Mouse (Mus musculus): ENCODE measurements around the gene Ralgapb. TPM values are rescaled to one million over a fixed set of nuclear protein-coding genes. Genes with fewer than 3 reads are reported as not detected.

Ralgapb gene
- polyA plus RNA-seq, 1 experiment from 2014 or later: 22.8 TPM

GRCm38 (mm10) chr2:158501836-158502812 lies 92.5 kb downstream of the Ralgapb start, which contains the start of gene Adig:
Gene Adig, plus strand, starts transcription at chr2:158502612.
- Histone ChIP-seq H3K4me1 (ENCODE audit: control insufficient read depth, insufficient read depth, low read length) (no peaks in the 10 kb centered on the region), H3K4me3 (ENCODE audit: low read depth, low read length) (no peak within 1 kb of the TSS), H3K27ac (ENCODE audit: low read depth, low read length) (no peak within 1 kb of the TSS), H3K9me3 (replicated peaks; ENCODE audit: control insufficient read depth, low read length) (no peaks in the 10 kb centered on the region), H3K27me3 (replicated peaks; ENCODE audit: control insufficient read depth, insufficient read depth, low read length) (no peaks in the 10 kb centered on the region), H3K4me2 (ENCODE audit: low read length) (no peak within 1 kb of the TSS), H3K9ac (ENCODE audit: low read length) (no peak within 1 kb of the TSS), H3K36me3 (ENCODE audit: control insufficient read depth, insufficient read depth, low read length) (peaks cover 22% of the 10 kb centered on the region)
- no peak for ATAC-seq
- WGBS: 82% methylated on average over 11 of the region's 11 CpGs
- no peak for DNase-seq (ENCODE audit: low spot score)

GRCm38 (mm10) chr2:158503226-158503625 lies 93.6 kb downstream of the Ralgapb start:
- Histone ChIP-seq H3K27me3 (replicated peaks; ENCODE audit: control insufficient read depth, insufficient read depth, low read length) (no peaks in the 10 kb centered on the region), H3K4me1 (ENCODE audit: control insufficient read depth, insufficient read depth, low read length) (no peaks in the 10 kb centered on the region), H3K4me2 (ENCODE audit: low read length) (no peak overlapping the region), H3K9me3 (replicated peaks; ENCODE audit: control insufficient read depth, low read length) (no peaks in the 10 kb centered on the region), H3K4me3 (ENCODE audit: low read depth, low read length) (no peak overlapping the region), H3K27ac (ENCODE audit: low read depth, low read length) (no peak overlapping the region), H3K9ac (ENCODE audit: low read length) (no peak overlapping the region), H3K36me3 (ENCODE audit: control insufficient read depth, insufficient read depth, low read length) (peaks cover 12% of the 10 kb centered on the region)
- DNase-seq (ENCODE audit: low spot score) (no peak), ATAC-seq (no peak)
- WGBS: 81% methylated on average over 7 of the region's 7 CpGs

- H3K4me1 ChIP-seq (ENCODE audit: control insufficient read depth, insufficient read depth, low read length): no peaks in the 10 kb centered on the region
- peaks cover 7% of the 10 kb centered on the region for H3K36me3 ChIP-seq (ENCODE audit: control insufficient read depth, insufficient read depth, low read length)
- H3K27me3 ChIP-seq (replicated peaks; ENCODE audit: control insufficient read depth, insufficient read depth, low read length): no peaks in the 10 kb centered on the region
- 70% methylated on average over 4 of the region's 4 CpGs for WGBS
- no peak for ATAC-seq
- no peak for DNase-seq (ENCODE audit: low spot score)
- H3K9ac ChIP-seq (ENCODE audit: low read length): no peak overlapping the region
- no peak overlapping the region for H3K4me3 ChIP-seq (ENCODE audit: low read depth, low read length)
- H3K9me3 ChIP-seq (replicated peaks; ENCODE audit: control insufficient read depth, low read length): no peaks in the 10 kb centered on the region
- H3K27ac ChIP-seq (ENCODE audit: low read depth, low read length): no peak overlapping the region
- no peak overlapping the region for H3K4me2 ChIP-seq (ENCODE audit: low read length)
These were observed 94.0 kb downstream of the Ralgapb start for GRCm38 (mm10) chr2:158503671-158504070.

- Histone ChIP-seq H3K27ac (ENCODE audit: low read depth, low read length) (no peak overlapping the region), H3K4me2 (ENCODE audit: low read length) (no peak overlapping the region), H3K4me1 (ENCODE audit: control insufficient read depth, insufficient read depth, low read length) (no peaks in the 10 kb centered on the region), H3K4me3 (ENCODE audit: low read depth, low read length) (no peak overlapping the region), H3K36me3 (ENCODE audit: control insufficient read depth, insufficient read depth, low read length) (no peaks in the 10 kb centered on the region), H3K9me3 (replicated peaks; ENCODE audit: control insufficient read depth, low read length) (no peaks in the 10 kb centered on the region), H3K9ac (ENCODE audit: low read length) (no peak overlapping the region), H3K27me3 (replicated peaks; ENCODE audit: control insufficient read depth, insufficient read depth, low read length) (no peaks in the 10 kb centered on the region)
- WGBS: 92% methylated on average over 5 of the region's 5 CpGs
- no peak for ATAC-seq
- no peak for DNase-seq (ENCODE audit: low spot score)
These were observed 96.8 kb downstream of the Ralgapb start for GRCm38 (mm10) chr2:158506475-158506874.

GRCm38 (mm10) chr2:158507046-158507445 lies 97.4 kb downstream of the Ralgapb start:
- Histone ChIP-seq H3K27ac (ENCODE audit: low read depth, low read length) (no peak overlapping the region), H3K4me3 (ENCODE audit: low read depth, low read length) (no peak overlapping the region), H3K27me3 (replicated peaks; ENCODE audit: control insufficient read depth, insufficient read depth, low read length) (no peaks in the 10 kb centered on the region), H3K4me1 (ENCODE audit: control insufficient read depth, insufficient read depth, low read length) (no peaks in the 10 kb centered on the region), H3K4me2 (ENCODE audit: low read length) (no peak overlapping the region), H3K9ac (ENCODE audit: low read length) (no peak overlapping the region), H3K9me3 (replicated peaks; ENCODE audit: control insufficient read depth, low read length) (no peaks in the 10 kb centered on the region), H3K36me3 (ENCODE audit: control insufficient read depth, insufficient read depth, low read length) (no peaks in the 10 kb centered on the region)
- DNase-seq (ENCODE audit: low spot score): no peak
- ATAC-seq: no peak
- 95% methylated on average over 10 of the region's 10 CpGs for WGBS

- 79% methylated on average over 6 of the region's 6 CpGs for WGBS
- ATAC-seq (no peak), DNase-seq (ENCODE audit: low spot score) (no peak)
- no peaks in the 10 kb centered on the region for H3K36me3 ChIP-seq (ENCODE audit: control insufficient read depth, insufficient read depth, low read length)
- no peak overlapping the region for H3K9ac ChIP-seq (ENCODE audit: low read length)
- H3K4me1 ChIP-seq (ENCODE audit: control insufficient read depth, insufficient read depth, low read length): no peaks in the 10 kb centered on the region
- H3K4me3 ChIP-seq (ENCODE audit: low read depth, low read length): no peak overlapping the region
- no peak overlapping the region for H3K27ac ChIP-seq (ENCODE audit: low read depth, low read length)
- no peaks in the 10 kb centered on the region for H3K27me3 ChIP-seq (replicated peaks; ENCODE audit: control insufficient read depth, insufficient read depth, low read length)
- H3K4me2 ChIP-seq (ENCODE audit: low read length): no peak overlapping the region
- no peaks in the 10 kb centered on the region for H3K9me3 ChIP-seq (replicated peaks; ENCODE audit: control insufficient read depth, low read length)
These were observed 101.0 kb downstream of the Ralgapb start for GRCm38 (mm10) chr2:158510665-158511064.

- no peak within 1 kb of the TSS for H3K4me2 ChIP-seq (ENCODE audit: low read length)
- H3K4me3 ChIP-seq (ENCODE audit: low read depth, low read length): no peak within 1 kb of the TSS
- no peaks in the 10 kb centered on the region for H3K9me3 ChIP-seq (replicated peaks; ENCODE audit: control insufficient read depth, low read length)
- no peak for DNase-seq (ENCODE audit: low spot score)
- no peak within 1 kb of the TSS for H3K9ac ChIP-seq (ENCODE audit: low read length)
- no peaks in the 10 kb centered on the region for H3K4me1 ChIP-seq (ENCODE audit: control insufficient read depth, insufficient read depth, low read length)
- no peaks in the 10 kb centered on the region for H3K27me3 ChIP-seq (replicated peaks; ENCODE audit: control insufficient read depth, insufficient read depth, low read length)
- WGBS: 87% methylated on average over 10 of the region's 10 CpGs
- no peak within 1 kb of the TSS for H3K27ac ChIP-seq (ENCODE audit: low read depth, low read length)
- no peak for ATAC-seq
- H3K36me3 ChIP-seq (ENCODE audit: control insufficient read depth, insufficient read depth, low read length): no peaks in the 10 kb centered on the region
These were observed 102.9 kb downstream of the Ralgapb start, which contains the start of gene Arhgap40 for GRCm38 (mm10) chr2:158512528-158512927. Gene Arhgap40, plus strand, starts transcription at chr2:158512796.

GRCm38 (mm10) chr2:158513821-158514336 lies 104.2 kb downstream of the Ralgapb start:
- Histone ChIP-seq H3K4me3 (ENCODE audit: low read depth, low read length) (no peak overlapping the region), H3K4me2 (ENCODE audit: low read length) (no peak overlapping the region), H3K36me3 (ENCODE audit: control insufficient read depth, insufficient read depth, low read length) (no peaks in the 10 kb centered on the region), H3K27me3 (replicated peaks; ENCODE audit: control insufficient read depth, insufficient read depth, low read length) (no peaks in the 10 kb centered on the region), H3K9ac (ENCODE audit: low read length) (no peak overlapping the region), H3K4me1 (ENCODE audit: control insufficient read depth, insufficient read depth, low read length) (no peaks in the 10 kb centered on the region), H3K27ac (ENCODE audit: low read depth, low read length) (no peak overlapping the region), H3K9me3 (replicated peaks; ENCODE audit: control insufficient read depth, low read length) (no peaks in the 10 kb centered on the region)
- DNase-seq (ENCODE audit: low spot score) (no peak), ATAC-seq (no peak)
- 72% methylated on average over 12 of the region's 12 CpGs for WGBS

GRCm38 (mm10) chr2:158518583-158518982 lies 108.9 kb downstream of the Ralgapb start:
- no peak overlapping the region for H3K9ac ChIP-seq (ENCODE audit: low read length)
- no peaks in the 10 kb centered on the region for H3K27me3 ChIP-seq (replicated peaks; ENCODE audit: control insufficient read depth, insufficient read depth, low read length)
- 63% methylated on average over 6 of the region's 6 CpGs for WGBS
- no peak overlapping the region for H3K27ac ChIP-seq (ENCODE audit: low read depth, low read length)
- no peaks in the 10 kb centered on the region for H3K36me3 ChIP-seq (ENCODE audit: control insufficient read depth, insufficient read depth, low read length)
- DNase-seq (ENCODE audit: low spot score) (no peak), ATAC-seq (no peak)
- no peak overlapping the region for H3K4me2 ChIP-seq (ENCODE audit: low read length)
- no peaks in the 10 kb centered on the region for H3K9me3 ChIP-seq (replicated peaks; ENCODE audit: control insufficient read depth, low read length)
- H3K4me3 ChIP-seq (ENCODE audit: low read depth, low read length): no peak overlapping the region
- no peaks in the 10 kb centered on the region for H3K4me1 ChIP-seq (ENCODE audit: control insufficient read depth, insufficient read depth, low read length)

All from forebrain, embryonic 14.5 days (tissue).